Mouse (Mus musculus) MEL (cell line): Measurements from ENCODE around the gene Golga2. TPM values are rescaled to one million over a fixed set of nuclear protein-coding genes. Genes with fewer than 3 reads are reported as not detected.

Experiments
- DNase-seq: peaks from one replicate; pipeline ENCODE4 v3.0.0; 2011; ENCODE audit warnings: low read depth, low spot score
- H3K27ac ChIP-seq: 2 replicates; pipeline ENCODE4 v1.5.1; 2012; ENCODE audit warnings: low read depth, mild to moderate bottlenecking, control low read depth, low read length, moderate library complexity; ENCODE audit not compliant: control insufficient read depth
- H3K27me3 ChIP-seq, 2 experiments: fragments of 150-350 bp in 1 of 2; sonication (generic) in 1 of 2; 2 replicates each; pipeline ENCODE4 v1.6.1; 2012; ENCODE audit warnings: low read length in 2 of 2, mild to moderate bottlenecking in 2 of 2, improper control_type of control experiment in 1 of 2, moderate library complexity in 1 of 2; ENCODE audit not compliant: insufficient read depth in 2 of 2, control insufficient read depth in 1 of 2
- H3K36me3 ChIP-seq, 2 experiments: 2 replicates each; pipeline ENCODE4 v1.6.1; 2012 to 2014; ENCODE audit warnings: low read length in 2 of 2, improper control_type of control experiment in 1 of 2, inconsistent platforms in 1 of 2, mild to moderate bottlenecking in 1 of 2; ENCODE audit not compliant: insufficient read depth in 2 of 2, control insufficient read depth in 1 of 2
- H3K4me1 ChIP-seq, 2 experiments: fragments of 150-350 bp in 1 of 2; sonication (generic) in 1 of 2; 2 replicates each; pipeline ENCODE4 v1.6.1; 2012; ENCODE audit warnings: low read length in 2 of 2, improper control_type of control experiment in 1 of 2, mild to moderate bottlenecking in 1 of 2; ENCODE audit not compliant: insufficient read depth in 2 of 2, control insufficient read depth in 1 of 2
- H3K4me3 ChIP-seq, 2 experiments: fragments of 150-350 bp in 1 of 2; sonication (generic) in 1 of 2; 2 replicates each; pipeline ENCODE4 v1.5.1; 2012; ENCODE audit warnings: low read depth in 2 of 2, low read length in 2 of 2, mild to moderate bottlenecking in 2 of 2, moderate library complexity in 2 of 2, control low read depth in 1 of 2, improper control_type of control experiment in 1 of 2; ENCODE audit not compliant: control insufficient read depth in 1 of 2, insufficient read depth in 1 of 2
- H3K79me2 ChIP-seq: 2 replicates; pipeline ENCODE4 v1.6.1; 2012; ENCODE audit warnings: mild to moderate bottlenecking, low read length, moderate library complexity; ENCODE audit not compliant: control insufficient read depth, poor library complexity, insufficient read depth
- H3K9ac ChIP-seq: 2 replicates; pipeline ENCODE4 v1.6.1; 2012; ENCODE audit warnings: low read depth, mild to moderate bottlenecking, control low read depth, low read length, moderate library complexity; ENCODE audit not compliant: control insufficient read depth, poor library complexity, severe bottlenecking
- H3K9me3 ChIP-seq: fragments of 150-350 bp; sonication (generic); replicated peaks from 2 replicates; pipeline ENCODE4 v1.6.1; 2012; ENCODE audit warnings: mild to moderate bottlenecking, low read length, improper control_type of control experiment, moderate library complexity; ENCODE audit not compliant: insufficient read depth
- BHLHE40 ChIP-seq: IDR thresholded peaks from 2 replicates; pipeline ENCODE4 v1.6.1; 2012; ENCODE audit warnings: low read depth, mild to moderate bottlenecking, inconsistent platforms, low read length, improper control_type of control experiment, borderline replicate concordance
- CHD1 ChIP-seq: IDR thresholded peaks from 2 replicates; pipeline ENCODE4 v1.6.1; 2012; ENCODE audit warnings: low read depth, mild to moderate bottlenecking, inconsistent platforms, low read length, improper control_type of control experiment
- CHD2 ChIP-seq: IDR thresholded peaks from 2 replicates; pipeline ENCODE4 v1.6.1; 2011; ENCODE audit warnings: low read length, improper control_type of control experiment
- CTCF ChIP-seq, 3 experiments: IDR thresholded peaks in 2 of 3; conservative IDR thresholded peaks in 1 of 3; 2 replicates each; pipeline ENCODE4 v1.5.1; 2011 to 2012; ENCODE audit warnings: low read length in 3 of 3, low read depth in 2 of 3, mild to moderate bottlenecking in 2 of 3, improper control_type of control experiment in 1 of 3, inconsistent platforms in 1 of 3, mixed read lengths in 1 of 3, moderate library complexity in 1 of 3; ENCODE audit not compliant: control insufficient read depth in 1 of 3, insufficient read depth in 1 of 3, poor library complexity in 1 of 3, severe bottlenecking in 1 of 3
- ELF1 ChIP-seq: IDR thresholded peaks from 2 replicates; pipeline ENCODE4 v1.6.1; 2014; ENCODE audit warnings: low read depth, mild to moderate bottlenecking, inconsistent platforms, low read length, improper control_type of control experiment, moderate library complexity
- EP300 ChIP-seq, 2 experiments: IDR thresholded peaks; 2 replicates each; pipeline ENCODE4 v1.6.1; 2011; ENCODE audit warnings: improper control_type of control experiment in 2 of 2, low read length in 2 of 2, low read depth in 1 of 2, mild to moderate bottlenecking in 1 of 2
- HCFC1 ChIP-seq: IDR thresholded peaks from 2 replicates; pipeline ENCODE4 v1.6.1; 2012; ENCODE audit warnings: low read depth, mild to moderate bottlenecking, inconsistent platforms, low read length, improper control_type of control experiment, moderate library complexity
- MAX ChIP-seq: IDR thresholded peaks from 2 replicates; pipeline ENCODE4 v1.6.1; 2011; ENCODE audit warnings: low read length, improper control_type of control experiment
- MAZ ChIP-seq: IDR thresholded peaks from 2 replicates; pipeline ENCODE4 v1.6.1; 2012; ENCODE audit warnings: low read depth, mild to moderate bottlenecking, inconsistent platforms, low read length, improper control_type of control experiment
- MEF2A ChIP-seq: IDR thresholded peaks from 2 replicates; pipeline ENCODE4 v1.6.1; 2014; ENCODE audit warnings: low read depth, mild to moderate bottlenecking, inconsistent platforms, low read length, improper control_type of control experiment; ENCODE audit not compliant: poor library complexity, insufficient replicate concordance, severe bottlenecking; ENCODE audit errors: extremely low read depth
- MYB ChIP-seq: IDR thresholded peaks from 2 replicates; pipeline ENCODE4 v1.6.1; 2011; ENCODE audit warnings: mild to moderate bottlenecking, low read depth, low read length, improper control_type of control experiment
- MYC ChIP-seq: IDR thresholded peaks from 2 replicates; pipeline ENCODE4 v1.6.1; 2011; ENCODE audit warnings: low read depth, mild to moderate bottlenecking, low read length, improper control_type of control experiment, moderate library complexity
- POLR2AphosphoS5 ChIP-seq: IDR thresholded peaks from 2 replicates; pipeline ENCODE4 v1.6.1; 2012; ENCODE audit warnings: low read depth, borderline replicate concordance, mild to moderate bottlenecking, inconsistent platforms, low read length, moderate library complexity, mixed read lengths
- RAD21 ChIP-seq: IDR thresholded peaks from 2 replicates; pipeline ENCODE4 v1.6.1; 2011; ENCODE audit warnings: mild to moderate bottlenecking, low read depth, low read length, improper control_type of control experiment
- RCOR1 ChIP-seq: IDR thresholded peaks from 2 replicates; pipeline ENCODE4 v1.6.1; 2012; ENCODE audit warnings: low read depth, mild to moderate bottlenecking, inconsistent platforms, low read length, improper control_type of control experiment
- SIN3A ChIP-seq: IDR thresholded peaks from 2 replicates; pipeline ENCODE4 v1.6.1; 2012; ENCODE audit warnings: low read length, improper control_type of control experiment, inconsistent platforms
- SMC3 ChIP-seq: IDR thresholded peaks from 2 replicates; pipeline ENCODE4 v1.6.1; 2011; ENCODE audit warnings: low read depth, low read length, improper control_type of control experiment
- TAL1 ChIP-seq: IDR thresholded peaks from 2 replicates; pipeline ENCODE4 v1.6.1; 2012; ENCODE audit warnings: mild to moderate bottlenecking, inconsistent platforms, low read length, moderate library complexity, mixed read lengths
- TCF12 ChIP-seq: IDR thresholded peaks from 2 replicates; pipeline ENCODE4 v1.6.1; 2014; ENCODE audit warnings: low read depth, mild to moderate bottlenecking, inconsistent platforms, low read length, improper control_type of control experiment, moderate library complexity
- USF2 ChIP-seq, 2 experiments: IDR thresholded peaks; 2 replicates each; pipeline ENCODE4 v1.6.1; 2011 to 2012; ENCODE audit warnings: improper control_type of control experiment in 2 of 2, low read length in 2 of 2, borderline replicate concordance in 1 of 2, inconsistent platforms in 1 of 2, low read depth in 1 of 2, mild to moderate bottlenecking in 1 of 2; ENCODE audit not compliant: insufficient read depth in 1 of 2
- ZNF384 ChIP-seq: IDR thresholded peaks from 2 replicates; pipeline ENCODE4 v1.6.1; 2012; ENCODE audit warnings: low read depth, mild to moderate bottlenecking, inconsistent platforms, low read length, improper control_type of control experiment
- polyA plus RNA-seq, 2 experiments: library from polyadenylated mRNA; stranded (reverse) in 1 of 2; unstranded in 1 of 2; fragments of >175 nt in 1 of 2; fragments of >200 nt in 1 of 2; gene quantifications; 2 replicates each; pipeline versions ENCODE4 v1.2.1 to v1.2.4; 2012; ENCODE audit warnings: low replicate concordance in 2 of 2, low read depth in 1 of 2; ENCODE audit not compliant: insufficient read length in 2 of 2, insufficient read depth in 1 of 2, missing spikeins in 1 of 2
- total RNA-seq: library from RNA; depleted of rRNA; stranded (reverse); fragments of 300-350 nt; gene quantifications from 2 replicates; pipeline ENCODE4 v1.2.3, GENCODE M21; 2012

Golga2 gene
- total and polyA plus RNA-seq, 3 experiments, result 20.3 to 38.6 TPM; not detected in 1

DNA sequence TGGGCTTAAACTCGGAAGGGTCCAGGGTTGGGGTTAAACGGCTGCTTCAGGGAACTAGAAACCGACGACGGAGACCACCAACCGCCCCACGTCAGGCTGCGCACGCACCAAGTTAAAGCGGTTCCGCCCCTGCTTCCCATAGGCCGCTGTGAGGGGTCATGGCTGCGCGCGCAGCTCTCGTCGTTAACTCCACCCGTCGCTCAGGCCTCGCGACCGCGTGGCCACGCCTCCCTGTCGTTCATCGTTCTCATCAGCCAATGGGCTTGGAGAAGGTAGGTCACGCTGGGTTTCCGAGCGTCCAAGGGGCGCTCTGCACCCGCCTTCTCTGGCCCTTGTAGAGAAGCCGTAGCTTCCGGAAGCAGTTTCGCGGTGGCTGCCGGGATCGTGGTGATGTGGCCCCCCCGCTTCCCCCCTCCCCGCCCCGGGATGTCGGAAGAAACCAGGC lies 761 bp downstream of the Golga2 start, which contains the start of gene Swi5 (continued):
- TF ChIP-seq TAL1 (no peak), MYB (peak; percentile 86), TCF12 (peak; percentile 25; the same call in 1 of the 2 replicates), USF2 (IDR thresholded peaks at IDR 0.05; ENCODE audit: borderline replicate concordance in 1 of 2, insufficient read depth in 1 of 2, low read depth in 1 of 2, low read length in 2 of 2) (peak in 1 of 2 experiments; percentile 69; a peak in 2 of 4 replicates), HCFC1 (peak; percentile 85), ELF1 (peak; percentile 84), RCOR1 (no peak), POLR2AphosphoS5 (no peak), RAD21 (no peak)

DNA sequence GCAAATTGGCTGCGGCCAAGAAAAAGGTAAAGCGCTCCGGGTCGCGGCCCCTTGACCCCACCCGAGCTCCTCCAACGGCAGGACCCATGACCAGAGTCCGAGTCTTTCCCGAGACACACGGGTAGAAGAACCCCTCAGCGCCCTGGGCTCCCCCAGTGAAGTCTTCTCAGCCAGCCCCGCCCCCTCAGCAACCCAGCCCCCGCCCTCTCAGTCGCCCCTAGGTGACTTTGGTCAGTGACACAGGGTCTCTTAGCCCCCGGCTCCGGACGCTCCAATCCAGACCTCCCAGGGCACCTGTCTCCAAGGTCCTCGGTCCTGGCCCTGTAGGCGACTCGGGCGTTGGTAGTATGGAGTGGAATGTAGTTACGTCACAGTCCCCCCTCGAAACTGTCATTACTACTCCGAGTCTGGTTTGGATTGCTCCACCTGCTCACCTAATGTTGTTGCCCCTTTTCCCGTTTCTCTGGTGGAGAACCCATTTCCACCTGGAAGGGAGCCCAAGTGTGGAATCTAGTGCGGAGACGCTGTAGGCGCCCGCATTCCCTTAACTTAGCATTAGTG lies 1.3 kb downstream of the Golga2 start:
- no peaks in the 10 kb centered on the region for H3K9me3 ChIP-seq
- H3K27me3 ChIP-seq, result no peaks in the 10 kb centered on the region
- peak overlapping the region; percentile 94 for H3K9ac ChIP-seq
- H3K36me3 ChIP-seq, result peaks cover 3 to 19% of the 10 kb centered on the region in 2 experiments
- H3K79me2 ChIP-seq, result peaks cover 36% of the 10 kb centered on the region
- peak overlapping the region; percentile 47 for H3K27ac ChIP-seq
- H3K4me3 ChIP-seq, result peak overlapping the region; percentile 95 to 96
- no peak for TF ChIP-seq MEF2A
- no peak for TF ChIP-seq BHLHE40
- TF ChIP-seq MYC, result no peak; the same call in 1 of the 2 replicates
- no peak for TF ChIP-seq HCFC1
- peak; percentile 45 for TF ChIP-seq SIN3A
- no peak for TF ChIP-seq CHD2
- peak; percentile 52 for TF ChIP-seq MAZ
- TF ChIP-seq MYB, result no peak
- TF ChIP-seq CTCF (IDR thresholded peaks at IDR 0.05 in 2 of 3, conservative IDR thresholded peaks at IDR 0.05 in 1 of 3; ENCODE audit: control insufficient read depth in 1 of 3, insufficient read depth in 1 of 3, low read depth in 2 of 3, low read length in 3 of 3, poor library complexity in 1 of 3, severe bottlenecking in 1 of 3), result no peak
- no peak for TF ChIP-seq EP300 (IDR thresholded peaks at IDR 0.05; ENCODE audit: low read depth in 1 of 2, low read length in 2 of 2)
- TF ChIP-seq SMC3, result no peak
- TF ChIP-seq ZNF384, result no peak
- TF ChIP-seq CHD1, result 0 out of 2 replicates have a peak, but pooled peaks have one; percentile 40
- TF ChIP-seq MAX, result peak; percentile 1; the same call in 1 of the 2 replicates
- DNase-seq, result peak; percentile 71
- peaks cover 3 to 12% of the 10 kb centered on the region in 2 experiments for H3K4me1 ChIP-seq
